Mouse (Mus musculus) cerebellum, postnatal 14 days (tissue): ENCODE data around the gene Ube2c.
A peak's percentile ranks its signal among the peaks of the same experiment; 100 is the strongest.

Experiments used
- DNase-seq, 2 experiments: peaks; one replicate each; pipeline ENCODE4 v3.0.0; 2021; ENCODE audit warnings: mixed read lengths in 2 of 2

Ube2c gene

DNA sequence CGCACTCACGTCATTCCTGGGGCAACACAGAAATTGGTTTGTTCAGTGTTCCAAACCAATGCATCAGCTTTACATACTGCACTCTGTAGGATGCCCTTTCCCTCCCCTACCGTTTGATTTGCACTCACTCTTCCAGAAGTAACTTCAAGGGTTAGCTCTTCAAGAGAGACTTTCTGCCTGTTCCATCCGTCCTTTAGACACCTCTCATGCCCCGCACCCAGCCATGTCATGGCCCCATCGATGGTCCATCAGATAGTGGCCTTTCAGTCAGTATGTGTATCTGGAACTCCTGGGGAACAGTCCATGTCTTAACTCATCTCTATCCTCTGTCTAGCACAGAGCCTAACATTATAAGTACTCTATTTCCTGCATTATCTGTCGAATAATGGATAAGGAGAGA lies 7.1 kb upstream of the Ube2c start:
- no peak for DNase-seq

DNA sequence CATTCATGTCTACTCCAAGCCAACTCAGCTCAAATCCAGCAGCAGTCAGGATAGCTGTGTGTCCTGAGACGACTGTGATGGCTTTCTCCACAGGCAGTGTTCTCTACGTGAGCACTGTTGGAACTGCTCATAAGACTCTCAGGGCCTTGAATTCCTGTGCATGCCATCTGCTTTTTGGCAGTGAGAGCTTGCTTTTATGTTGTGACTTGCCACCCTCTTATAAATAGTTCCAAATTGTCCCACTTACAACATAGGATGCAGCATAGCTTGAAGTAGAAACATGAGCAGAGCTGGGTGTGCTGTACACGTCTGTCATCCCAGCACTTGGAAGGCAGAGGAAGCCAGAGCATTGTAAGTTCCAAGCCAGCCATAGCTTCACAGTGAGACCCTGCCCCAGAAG lies 3.9 kb upstream of the Ube2c start:
- no peak for DNase-seq

GRCm38 (mm10) chr2:164767812-164768540 lies 1.7 kb upstream of the Ube2c start:
- peak; percentile 73 to 75 for DNase-seq

GRCm38 (mm10) chr2:164770279-164770678 lies 581 bp downstream of the Ube2c start:
- DNase-seq: no peak

GRCm38 (mm10) chr2:164771123-164771522 lies 1.4 kb downstream of the Ube2c start:
- DNase-seq: no peak

DNA sequence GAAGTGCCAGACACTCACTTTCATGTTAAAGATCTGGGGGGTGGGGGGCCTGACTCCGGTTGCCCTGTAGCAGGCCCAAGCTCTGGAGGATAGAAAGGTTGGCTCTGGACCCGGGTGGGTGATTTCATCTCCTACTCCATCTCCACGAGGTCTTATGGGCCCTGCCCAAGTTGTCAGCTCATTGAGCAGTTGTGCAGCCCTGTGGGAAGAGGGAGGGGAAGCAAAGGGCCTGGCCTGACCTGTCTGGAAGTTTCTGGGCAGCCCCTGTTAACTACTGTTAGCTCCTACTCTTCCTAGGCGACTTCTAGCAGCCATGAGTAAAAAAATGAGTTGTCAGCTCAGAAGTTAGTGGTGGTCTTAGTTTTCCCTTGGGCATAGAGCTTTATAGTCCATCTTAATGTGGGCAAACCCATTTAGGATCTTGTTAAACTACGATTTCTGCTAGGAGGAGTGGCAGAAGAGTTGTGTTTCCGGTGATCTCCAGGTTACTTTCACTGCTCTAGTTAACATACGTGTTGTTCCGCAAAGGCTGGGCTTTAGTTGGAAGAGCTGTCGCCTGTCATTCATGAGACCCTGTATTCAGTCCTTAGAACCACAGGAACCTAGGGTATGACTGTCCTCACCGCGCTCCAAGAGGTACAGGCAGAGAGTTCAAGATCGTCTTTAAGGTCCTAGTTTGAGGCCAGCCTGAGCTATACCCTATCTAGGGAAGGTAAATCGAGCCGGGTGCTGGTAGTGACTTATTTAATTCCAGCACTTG lies 3.7 kb downstream of the Ube2c start:
- no peak for DNase-seq

GRCm38 (mm10) chr2:164773989-164774364 lies 4.3 kb downstream of the Ube2c start:
- no peak for DNase-seq

DNA sequence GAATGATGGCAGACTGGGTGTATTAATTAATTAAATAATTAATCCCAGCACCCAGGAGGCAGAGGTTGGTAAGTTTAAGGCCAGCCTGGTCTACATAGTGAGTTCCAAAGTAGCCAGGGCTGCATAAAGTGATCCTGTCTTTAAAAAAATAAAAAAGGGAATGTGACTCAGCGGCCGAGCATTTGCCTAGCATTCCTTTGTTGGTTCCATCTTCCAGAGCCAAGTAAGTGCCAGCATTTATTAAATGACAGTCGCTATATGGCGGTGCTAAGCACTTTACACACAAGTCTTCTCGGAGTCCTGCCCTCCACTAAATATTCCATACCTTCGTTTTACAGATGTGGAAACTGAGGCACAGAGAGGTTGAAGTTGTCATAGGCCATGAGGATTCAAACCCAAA lies 6.4 kb downstream of the Ube2c start:
- no peak for DNase-seq

DNA sequence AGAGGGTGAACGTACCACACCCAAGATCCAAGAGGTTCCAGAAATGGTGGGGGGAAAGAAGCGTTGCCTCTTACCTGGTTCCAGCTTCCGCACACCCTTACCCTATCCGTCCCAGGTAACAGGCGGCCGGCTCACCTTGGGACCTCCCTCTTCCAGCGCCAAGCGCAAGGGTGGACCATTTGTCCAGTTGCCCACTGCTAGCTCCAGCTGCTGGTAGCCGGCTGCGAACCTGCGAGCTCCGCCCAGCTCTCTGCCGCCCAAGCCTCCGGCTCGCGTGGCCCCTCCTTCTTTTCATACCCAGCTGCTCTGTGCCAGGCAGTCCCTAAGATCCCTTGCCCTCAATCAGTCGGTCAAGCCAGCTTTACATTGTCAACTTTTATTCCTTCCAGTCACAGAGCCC lies 7.1 kb downstream of the Ube2c start:
- no peak for DNase-seq

GRCm38 (mm10) chr2:164777246-164778014 lies 7.7 kb downstream of the Ube2c start:
- DNase-seq: no peak

DNA sequence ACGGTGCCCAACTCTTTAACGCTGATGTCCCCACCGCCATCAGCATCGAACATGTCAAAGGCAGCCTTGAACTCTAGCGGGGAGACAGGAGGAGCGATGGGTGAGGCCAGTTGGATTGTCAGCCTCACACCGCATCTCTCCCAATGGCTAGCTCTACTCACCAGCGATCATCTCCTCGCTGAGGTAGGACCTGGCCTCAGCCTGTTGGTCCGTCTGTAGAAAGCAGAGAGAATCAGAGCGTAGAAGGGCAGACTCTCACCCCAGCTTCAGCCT lies 8.3 kb downstream of the Ube2c start:
- DNase-seq: no peak

DNA sequence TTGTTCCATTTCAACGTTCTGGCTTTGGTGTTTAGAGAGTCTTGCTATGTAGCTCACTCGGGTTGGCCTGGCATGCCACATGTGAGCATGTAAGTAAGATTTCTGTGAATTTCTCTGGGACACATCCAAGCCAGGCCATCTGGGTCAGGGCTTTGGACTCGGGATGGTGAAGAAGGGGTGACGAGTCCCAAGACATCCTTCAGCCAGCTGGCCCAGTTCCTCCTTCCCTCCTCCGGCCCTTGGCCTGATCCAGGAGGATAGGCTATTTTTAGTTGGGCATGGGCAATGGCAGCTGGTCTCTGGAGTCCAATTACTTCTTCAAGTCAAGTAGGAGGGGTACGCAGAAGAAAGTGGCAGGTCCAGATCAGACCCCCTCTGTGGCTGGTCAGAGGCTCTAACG lies 9.1 kb downstream of the Ube2c start:
- DNase-seq: peak; percentile 55 to 65

DNA sequence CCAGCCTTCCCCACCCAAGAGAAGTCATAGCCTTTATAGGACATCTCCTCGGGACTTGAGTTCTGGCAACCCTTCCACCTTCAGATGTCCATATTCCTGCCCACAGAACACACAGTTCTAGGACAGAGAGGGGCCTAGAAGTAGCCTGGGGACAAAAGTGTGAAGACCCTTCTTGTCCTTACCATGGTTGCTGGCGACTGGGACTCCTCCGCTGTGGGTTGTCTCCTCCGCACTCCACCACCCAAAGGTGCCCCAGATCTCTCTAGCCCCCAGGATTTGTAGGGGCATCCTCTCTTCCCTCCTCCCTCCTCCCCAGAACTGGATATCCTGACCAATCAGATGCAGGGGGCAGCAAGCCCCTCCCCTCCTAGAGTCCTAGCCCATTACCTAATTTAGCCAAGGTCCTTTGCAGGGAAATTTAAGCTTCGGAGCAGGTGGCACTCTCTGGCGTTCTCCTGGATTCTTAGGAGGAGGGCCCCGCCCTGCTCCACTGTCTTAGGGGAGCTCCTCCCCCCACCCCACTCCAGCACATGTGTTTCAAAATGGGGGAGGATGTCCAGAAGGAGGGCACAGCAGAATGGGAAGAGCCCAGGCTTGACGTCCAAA lies 9.9 kb downstream of the Ube2c start, which contains the start of gene Tnnc2:
TSS of gene Tnnc2 (minus strand) at position 487 of the 606 bp plus-strand sequence.
- DNase-seq: no peak

GRCm38 (mm10) chr2:164781876-164782275 lies 12.2 kb downstream of the Ube2c start:
- DNase-seq: no peak

DNA sequence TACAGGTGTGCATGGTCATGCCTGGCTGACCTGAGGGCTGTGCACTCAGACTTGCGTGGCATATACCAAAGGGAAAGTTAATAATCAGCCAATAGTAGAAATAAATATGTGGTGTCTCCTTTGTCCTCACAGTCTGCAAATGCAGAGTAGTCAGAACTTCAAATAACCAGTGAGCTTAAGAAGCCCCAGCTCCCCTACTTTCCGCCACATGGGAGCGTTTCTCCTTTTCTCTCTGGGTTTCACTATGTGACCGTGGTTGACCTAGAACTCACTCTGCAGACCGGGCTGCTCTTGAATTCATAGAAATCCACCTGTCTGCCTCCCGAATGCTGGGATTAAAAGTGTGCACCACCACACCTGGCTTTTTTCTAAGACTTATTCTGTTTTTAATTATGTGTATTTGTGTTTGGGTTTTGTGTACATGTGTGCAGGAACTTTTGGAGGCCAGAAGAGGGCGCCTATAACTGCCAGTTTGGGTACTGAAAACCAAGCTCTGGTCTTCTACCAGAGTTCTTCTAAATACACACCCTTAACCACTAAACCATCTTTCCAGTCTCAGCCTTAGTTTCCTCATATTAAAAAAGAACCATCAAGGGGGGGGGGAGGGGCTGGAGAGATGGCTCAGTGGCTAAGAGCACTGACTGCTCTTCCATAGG lies 14.4 kb downstream of the Ube2c start:
- no peak for DNase-seq

DNA sequence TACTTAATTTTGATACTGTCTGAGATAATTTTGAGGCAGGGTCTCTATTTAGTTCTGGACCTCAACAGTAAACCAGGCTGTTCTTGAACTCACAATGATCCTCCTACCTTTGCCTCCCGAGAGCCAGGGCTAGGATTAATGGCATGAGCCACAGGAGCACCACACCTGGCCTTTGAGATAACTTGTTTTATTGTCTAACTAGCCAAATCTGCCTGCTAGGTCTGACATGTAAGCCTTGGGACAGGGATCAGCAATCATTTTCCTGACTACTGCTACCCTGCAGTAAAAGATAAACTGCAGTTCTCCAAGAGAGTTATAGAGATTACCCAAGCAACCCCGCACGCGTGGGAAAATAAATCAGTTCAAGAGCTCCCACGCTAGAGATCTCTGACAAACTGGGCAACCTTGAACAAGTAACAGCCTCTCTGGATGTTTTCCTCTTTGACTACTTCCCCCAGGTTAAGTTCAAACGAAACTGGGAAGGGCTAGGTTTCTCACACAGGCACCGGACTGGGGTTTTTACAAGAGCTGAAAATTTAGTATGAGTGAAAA lies 15.2 kb downstream of the Ube2c start:
- DNase-seq: no peak

DNA sequence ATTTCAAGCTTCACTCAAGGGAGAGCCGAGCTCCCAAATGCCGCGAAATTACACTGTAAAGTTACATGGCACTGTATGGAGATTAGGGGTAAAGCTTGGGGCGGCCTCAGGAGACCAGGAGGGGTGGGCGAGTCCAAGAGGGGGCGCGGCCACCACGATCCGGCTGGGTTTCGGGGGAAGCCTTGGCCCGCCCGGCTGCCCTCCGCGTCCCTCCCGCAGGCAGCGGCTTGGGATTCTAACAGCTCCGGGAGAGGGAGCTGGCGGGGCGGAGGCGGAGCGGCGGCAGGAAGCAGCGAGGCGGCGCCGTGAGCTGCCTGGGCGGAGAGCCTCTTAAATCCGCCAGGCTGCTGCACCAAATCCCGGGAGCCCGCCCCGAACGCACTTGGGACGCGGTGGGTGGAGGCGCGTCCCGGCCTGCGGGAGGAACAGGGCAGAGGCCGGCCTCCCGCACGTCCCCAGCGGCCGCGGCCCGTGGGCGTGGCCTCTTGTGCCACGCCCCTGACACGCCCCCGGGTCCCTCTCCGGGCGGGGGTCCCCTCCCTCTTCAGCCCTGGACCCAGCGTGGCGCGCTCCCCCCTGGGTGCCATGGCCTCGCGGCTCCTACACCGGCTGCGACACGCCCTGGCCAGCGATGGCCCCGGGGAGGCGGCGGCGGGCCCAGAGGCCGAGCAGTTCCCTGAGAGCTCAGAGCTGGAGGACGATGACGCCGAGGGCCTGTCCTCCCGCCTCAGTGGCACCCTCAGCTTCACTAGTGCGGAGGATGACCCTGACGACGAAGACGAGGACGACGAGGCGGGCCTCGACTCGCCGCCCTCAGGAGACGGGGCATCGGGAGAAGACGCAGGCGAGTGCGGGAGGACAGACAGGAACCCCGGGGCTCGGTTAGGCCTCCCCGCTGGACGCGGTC lies 16.0 kb downstream of the Ube2c start, which contains the start of gene Snx21:
TSS of gene Snx21 (plus strand) at position 343 of the 907 bp plus-strand sequence.
- peak; percentile 81 to 90 for DNase-seq

DNA sequence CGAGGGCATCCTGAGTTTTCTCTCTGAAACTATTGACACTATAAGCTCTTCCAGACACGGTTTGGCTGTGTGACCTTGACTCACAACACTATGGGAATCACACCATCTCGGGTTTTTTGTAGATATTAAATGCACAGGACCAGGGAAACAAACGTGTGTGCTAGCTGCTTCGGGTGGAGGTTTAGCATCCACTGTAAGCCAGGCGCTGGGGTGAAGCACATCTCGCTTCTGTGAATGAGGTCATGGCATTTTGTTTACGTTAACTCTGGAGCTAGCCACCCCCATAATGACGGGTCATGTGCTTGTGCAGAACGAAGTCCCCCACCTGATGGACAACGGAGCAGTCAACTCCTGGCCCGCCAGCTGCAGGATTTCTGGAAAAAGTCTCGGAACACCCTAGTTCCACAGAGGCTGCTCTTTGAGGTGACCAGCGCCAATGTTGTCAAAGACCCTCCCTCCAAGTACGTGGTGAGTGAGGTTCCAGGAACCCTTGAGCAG lies 16.7 kb downstream of the Ube2c start:
- no peak for DNase-seq

DNA sequence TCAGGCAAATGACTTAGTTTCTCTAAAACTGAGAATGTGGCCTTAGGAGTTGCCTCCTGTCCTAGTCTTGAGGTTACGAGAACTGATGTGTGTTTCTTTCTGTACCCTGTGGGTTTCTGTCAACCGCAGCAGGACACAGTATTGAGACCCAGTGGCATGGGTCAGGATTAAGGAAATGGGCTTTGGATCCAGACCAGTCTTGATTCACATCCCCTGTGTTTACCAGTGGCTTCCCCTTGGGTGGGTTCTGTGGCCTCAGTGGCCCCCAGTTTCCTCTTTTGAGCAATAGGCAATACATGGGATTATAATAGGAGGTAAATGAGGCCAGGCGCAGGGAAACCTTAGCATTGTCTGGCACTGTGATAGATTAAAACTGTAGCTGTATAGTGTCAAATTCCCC lies 17.3 kb downstream of the Ube2c start:
- no peak for DNase-seq

DNA sequence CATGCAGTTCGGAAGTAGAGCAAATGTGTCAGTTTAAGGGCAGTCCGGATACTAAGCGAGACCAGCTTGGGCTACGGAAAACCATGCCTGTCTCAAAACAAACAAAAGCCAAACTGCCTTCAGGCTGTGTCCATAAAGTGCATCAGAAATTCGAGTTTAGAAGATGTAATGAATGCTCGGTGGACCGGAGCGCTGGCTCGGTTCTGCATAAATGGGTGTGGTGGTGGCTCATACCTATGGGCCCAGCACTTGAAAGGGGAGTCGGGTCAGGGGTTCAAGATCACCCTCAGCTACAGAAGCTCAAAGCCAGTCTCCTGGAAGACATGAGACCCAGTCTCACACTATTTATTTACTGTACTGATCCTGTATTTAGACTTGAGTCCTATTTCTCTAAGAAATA lies 18.1 kb downstream of the Ube2c start:
- no peak for DNase-seq

- DNase-seq: no peak
Observed at GRCm38 (mm10) chr2:164788411-164788810, 18.7 kb downstream of the Ube2c start.
